Mouse (Mus musculus) 3134 (cell line): ENCODE results near the gene S1pr5.
"Not testable (repeated sequence)": the region's sequence is repeated elsewhere in the genome, so short reads cannot be mapped to it uniquely, and the experiment has no call there.

Source experiments
- DNase-seq: peaks from one replicate; pipeline ENCODE4 v3.0.0-alpha.2; 2011; ENCODE audit warnings: low spot score; ENCODE audit not compliant: insufficient read length; ENCODE audit errors: extremely low read depth

The S1pr5 gene

GRCm38 (mm10) chr9:21238004-21238732 is 10.1 kb downstream of the S1pr5 start:
- DNase-seq = no peak

DNA sequence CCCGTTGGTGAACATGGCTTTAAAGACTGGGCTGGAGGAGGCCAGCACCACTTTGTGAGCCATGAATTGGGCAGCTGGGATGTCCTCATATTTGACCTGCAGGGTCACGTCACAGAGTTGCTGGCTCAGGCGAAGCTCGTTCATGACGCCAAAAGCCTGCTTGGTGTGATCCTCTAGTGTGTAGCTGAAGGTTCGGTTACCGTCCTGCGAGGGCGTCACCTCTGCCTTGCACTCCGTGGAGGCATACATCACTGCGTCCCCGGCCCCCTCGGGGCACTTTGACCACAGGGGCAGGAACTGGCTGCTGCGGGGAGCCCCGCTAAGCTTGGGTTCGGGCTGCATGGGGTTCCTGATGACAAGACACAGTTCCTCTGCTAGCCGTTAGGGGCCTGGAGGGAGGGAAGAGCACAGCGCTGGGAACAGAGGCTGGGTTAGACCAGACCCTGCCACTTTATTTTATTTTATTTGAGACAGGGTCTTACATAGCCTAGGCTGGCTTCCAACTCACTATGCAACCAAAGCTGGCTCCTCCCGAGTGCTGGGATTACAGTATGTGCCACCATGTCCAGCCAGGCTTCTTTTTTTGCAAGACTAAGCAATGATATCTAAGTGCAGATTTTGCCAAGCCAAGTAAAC is 10.8 kb downstream of the S1pr5 start:
- DNase-seq = peak; percentile 74

GRCm38 (mm10) chr9:21236991-21237367 is 11.3 kb downstream of the S1pr5 start:
- DNase-seq = no peak

DNA sequence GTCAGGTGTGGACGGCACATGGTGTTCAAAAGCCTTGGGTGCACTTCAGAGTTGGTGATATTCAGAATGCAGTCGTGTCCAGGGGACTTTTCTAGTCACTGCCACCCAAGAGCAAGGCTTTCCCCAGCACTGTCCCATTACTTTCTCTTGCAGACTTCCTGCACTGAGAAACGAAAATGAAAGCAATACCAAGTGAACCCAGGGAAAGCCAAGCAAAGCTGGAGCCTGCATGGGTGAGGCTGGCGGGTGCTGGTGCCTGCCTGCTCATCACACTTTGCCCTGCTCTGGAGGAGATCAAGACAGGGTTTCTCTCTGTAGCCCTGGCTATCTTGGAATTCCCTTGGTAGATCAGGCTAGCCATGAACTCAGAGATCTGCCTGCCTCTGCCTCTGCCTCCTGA is 12.9 kb downstream of the S1pr5 start:
- no peak for DNase-seq

GRCm38 (mm10) chr9:21233805-21234204 is 14.4 kb downstream of the S1pr5 start:
- no peak for DNase-seq

DNA sequence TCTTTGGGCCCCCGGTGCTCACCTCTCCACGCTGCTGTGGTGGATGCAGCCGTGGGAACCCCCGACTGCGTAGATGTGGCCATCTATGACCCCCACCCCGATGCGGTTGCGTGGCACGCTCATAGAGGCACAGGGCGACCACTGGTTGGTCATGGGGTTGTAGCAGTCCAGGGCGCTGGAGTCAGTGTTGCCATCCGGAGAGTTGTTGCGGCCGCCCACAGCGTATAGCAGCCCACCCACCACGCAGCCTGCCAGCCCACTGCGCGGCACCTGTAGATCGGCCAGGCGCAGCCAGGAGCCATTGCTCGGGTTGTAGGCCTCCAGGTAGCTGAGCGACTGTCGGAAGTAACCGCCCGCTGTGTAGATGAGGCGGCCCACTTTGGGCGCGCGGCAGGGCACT is 14.9 kb downstream of the S1pr5 start:
- DNase-seq = no peak

DNA sequence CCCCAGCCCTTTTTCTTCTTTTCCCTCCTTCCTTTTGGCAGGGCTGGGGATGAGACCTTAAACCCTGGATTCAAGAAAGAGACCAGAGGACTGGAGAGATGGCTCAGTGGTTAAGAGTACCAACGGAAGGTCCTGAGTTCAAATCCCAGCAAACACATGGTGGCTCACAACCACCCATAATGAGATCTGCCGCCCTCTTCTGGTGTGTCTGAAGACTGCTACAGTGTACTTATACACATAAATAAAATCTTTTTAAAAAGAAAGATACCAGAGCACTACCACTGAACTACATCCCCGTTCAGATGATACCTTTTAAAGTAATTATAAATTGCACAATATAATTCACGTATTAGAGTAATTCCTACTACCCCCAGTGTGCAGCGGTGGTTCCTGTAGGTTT is 15.4 kb downstream of the S1pr5 start:
- DNase-seq = no peak

DNA sequence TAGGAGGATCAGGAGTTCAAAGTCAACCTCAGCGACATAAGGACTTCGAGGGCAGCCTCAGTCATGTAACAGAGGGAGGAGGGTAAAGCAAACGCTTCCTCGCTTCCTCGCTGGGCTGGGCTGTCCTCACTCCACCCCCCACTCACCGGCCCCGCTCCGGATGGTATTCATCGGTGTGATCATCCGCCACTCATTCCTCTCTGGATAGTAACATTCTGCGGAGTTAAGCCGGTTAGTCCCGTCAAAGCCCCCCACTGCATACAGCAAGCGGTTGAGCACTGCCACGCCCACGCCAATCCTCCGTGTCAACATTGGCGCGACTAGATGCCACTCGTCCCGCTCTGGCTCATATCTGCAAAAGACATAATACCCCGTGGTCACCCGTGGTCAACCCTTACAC is 16.7 kb downstream of the S1pr5 start:
- no peak for DNase-seq

- no peak for DNase-seq
Measured at GRCm38 (mm10) chr9:21227342-21227741, 20.9 kb downstream of the S1pr5 start.

GRCm38 (mm10) chr9:21225415-21225758 is 22.9 kb downstream of the S1pr5 start:
- DNase-seq = no peak

GRCm38 (mm10) chr9:21224576-21225414 is 23.4 kb downstream of the S1pr5 start:
- peak; percentile 73 for DNase-seq

DNA sequence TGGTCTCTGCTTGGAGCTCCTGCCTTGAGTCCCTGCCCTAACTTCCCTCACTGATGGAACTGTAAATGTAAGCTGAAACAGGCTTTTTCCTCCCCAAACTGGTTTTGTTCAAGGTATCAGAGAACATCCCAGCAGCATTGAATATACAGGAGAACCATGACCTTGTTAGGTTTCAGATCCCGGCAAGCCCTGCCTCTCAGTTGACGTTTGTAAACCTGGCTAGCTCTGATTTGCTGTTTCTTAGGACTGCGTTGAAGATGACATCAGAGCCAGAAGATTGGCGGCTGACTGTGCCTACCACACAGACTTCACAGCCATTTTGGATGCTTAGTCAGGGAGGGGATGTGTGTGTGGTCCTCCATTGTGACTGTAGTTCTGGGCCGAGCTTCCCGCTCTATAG is 24.3 kb downstream of the S1pr5 start:
- no peak for DNase-seq

DNA sequence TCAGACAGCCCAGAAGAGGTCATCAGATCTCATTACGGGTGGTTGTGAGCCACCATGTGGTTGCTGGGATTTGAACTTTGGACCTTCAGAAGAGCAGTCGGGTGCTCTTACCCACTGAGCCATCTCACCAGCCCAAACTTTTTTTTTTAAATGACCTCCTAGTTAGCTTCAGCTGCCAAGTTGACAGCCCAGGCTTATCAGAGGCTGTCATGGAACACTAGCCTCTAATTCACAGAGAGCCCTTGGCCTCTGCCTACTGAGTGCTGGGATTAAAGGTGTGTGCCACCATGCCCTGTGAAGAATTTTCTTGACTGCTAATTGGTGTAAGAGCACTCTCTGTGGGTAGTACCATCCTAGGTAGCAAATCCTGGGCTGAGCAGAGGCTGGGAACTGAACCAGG is 24.8 kb downstream of the S1pr5 start:
- not testable (repeated sequence) for DNase-seq

GRCm38 (mm10) chr9:21221383-21221929 is 26.8 kb downstream of the S1pr5 start:
- peak; percentile 47 for DNase-seq

DNA sequence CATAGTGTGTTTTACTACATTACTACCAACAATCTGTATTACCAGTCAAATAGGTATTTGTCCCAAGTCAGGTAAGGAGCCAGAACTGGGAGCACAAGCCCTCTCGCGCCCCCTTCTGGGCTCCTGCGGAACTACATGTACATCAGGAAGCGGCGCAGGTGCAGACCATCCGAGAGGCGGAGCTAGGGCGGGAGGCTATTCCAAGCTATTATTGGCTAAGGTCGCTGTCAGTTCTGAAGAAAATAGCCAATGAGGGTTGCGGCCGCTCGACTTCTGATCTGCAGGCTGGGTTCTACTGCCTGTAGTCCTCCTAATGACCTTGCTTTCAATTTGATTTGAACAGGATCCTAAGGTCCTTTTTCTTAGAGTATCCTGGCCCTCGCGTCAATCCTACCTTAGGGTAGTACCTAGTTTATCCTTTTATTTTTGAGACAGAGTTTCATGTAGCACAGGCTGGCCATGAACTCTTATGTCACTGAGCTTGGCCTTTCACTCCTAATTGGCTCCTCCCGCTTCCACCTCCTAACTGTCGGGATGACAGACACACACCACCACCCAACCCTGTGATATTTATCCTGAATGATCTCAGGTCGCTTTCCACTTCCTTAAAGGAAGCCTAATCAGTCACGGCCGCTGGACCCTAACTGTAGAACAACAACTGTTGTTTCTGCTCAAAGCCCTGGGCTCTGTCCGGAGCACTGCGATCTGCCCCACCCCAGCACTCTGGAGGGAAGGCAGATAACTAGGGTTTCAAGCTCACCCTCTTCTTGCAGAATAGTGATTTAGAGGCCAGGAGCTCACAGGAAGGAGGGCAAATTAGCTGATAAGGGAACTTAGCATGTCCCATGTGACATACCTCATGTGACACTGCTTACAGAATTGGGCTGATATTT is 27.5 kb downstream of the S1pr5 start:
- peak; percentile 83 for DNase-seq

DNA sequence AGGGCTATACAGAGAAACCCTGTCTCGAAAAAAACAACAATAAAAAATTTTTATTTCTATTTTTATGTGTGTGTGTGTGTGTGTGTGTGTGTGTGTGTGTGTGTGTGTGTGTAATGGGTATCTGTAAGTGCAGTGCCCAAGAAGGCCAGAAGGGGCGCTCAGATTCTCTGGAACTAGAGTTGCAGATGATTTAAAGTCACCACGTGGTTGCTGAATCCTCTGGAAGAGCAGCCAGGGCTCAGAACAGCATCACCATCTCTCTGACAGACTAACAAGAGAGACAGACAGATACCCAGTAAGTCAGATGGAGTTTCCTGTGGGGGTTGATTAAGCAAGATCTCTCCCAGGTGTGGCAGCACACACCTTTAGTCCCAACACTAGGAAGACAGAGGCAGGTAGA is 28.4 kb downstream of the S1pr5 start:
- no peak for DNase-seq

DNA sequence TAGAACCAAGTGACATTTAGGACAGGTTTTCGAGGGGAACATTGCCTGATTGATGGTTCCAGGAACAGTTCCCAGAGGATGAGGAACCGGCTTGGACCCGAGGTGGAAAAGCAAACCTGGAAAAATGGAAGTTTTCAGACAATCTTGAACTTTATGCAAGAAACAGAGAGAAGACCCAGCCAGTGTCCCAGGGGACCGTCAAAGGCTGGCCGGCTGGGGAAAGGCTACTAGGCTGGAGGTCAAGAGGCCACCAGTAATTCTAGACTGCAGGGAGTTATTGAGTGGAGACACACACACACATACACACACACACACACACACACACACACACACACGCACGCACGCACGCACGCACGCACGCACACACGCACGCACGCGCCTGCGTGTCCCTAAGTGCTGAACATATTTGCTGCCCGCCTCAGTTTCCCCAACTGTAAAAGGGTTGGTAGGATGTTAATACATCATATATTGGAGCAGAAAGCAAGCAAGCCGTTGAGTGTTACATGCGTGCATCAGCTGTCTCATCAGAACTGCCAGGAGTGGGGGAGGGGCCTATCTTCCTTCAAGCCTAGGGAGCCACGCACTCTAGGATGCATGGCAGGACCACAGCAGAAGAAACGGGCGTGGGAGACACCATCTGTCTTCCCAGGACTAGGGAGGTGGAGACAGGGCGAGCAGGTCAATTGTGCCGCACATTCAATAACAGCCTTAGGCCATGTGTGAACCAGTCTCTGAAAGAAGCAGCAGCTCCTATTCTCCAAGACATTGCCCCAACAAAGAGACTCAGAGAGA is 32.0 kb downstream of the S1pr5 start:
- no peak for DNase-seq

DNA sequence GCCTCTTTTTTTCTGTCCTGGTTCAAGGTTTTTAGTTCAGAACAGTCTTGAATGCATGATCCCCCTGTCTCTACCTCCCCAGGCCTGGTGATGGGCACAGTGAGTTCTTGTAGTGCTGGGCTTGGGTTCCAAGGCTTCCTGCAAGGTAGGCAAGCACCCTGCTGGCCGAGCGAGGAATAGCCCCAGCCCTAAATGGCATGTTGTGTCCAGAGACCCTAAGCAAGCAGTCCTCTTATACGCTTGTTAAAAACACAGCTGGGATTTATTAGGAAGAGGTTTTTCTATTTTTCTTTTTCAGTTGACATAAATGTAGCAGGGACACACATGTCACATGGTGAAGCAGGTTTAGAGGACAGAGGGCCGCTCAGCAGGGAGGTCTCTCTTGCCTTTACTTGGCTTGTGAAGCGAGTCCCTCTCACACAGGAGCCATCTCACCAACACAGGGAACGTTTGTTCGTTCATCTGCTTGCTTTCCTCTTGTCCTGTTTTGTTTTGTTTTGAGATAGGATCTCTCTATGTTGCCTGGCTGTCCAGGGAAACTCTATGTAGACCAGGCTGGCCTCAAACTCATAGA is 34.5 kb downstream of the S1pr5 start:
- DNase-seq = no peak

- no peak for DNase-seq
Measured at GRCm38 (mm10) chr9:21211624-21212023, 36.6 kb downstream of the S1pr5 start.
